Mouse (Mus musculus) embryo, embryonic 10.5 days (tissue): ENCODE measurements around the gene Olfr601.
"Not testable (repeated sequence)": the region's sequence is repeated elsewhere in the genome, so short reads cannot be mapped to it uniquely, and the experiment has no call there.

Experiments
- DNase-seq: peaks from one replicate; pipeline ENCODE4 v3.0.0-alpha.2; 2015; ENCODE audit warnings: low spot score

Olfr601 gene

GRCm38 (mm10) chr7:103362555-103362954, at the start of gene Olfr601:
Gene Olfr601 (minus strand): TSS chr7:103362655.
- DNase-seq = no peak

DNA sequence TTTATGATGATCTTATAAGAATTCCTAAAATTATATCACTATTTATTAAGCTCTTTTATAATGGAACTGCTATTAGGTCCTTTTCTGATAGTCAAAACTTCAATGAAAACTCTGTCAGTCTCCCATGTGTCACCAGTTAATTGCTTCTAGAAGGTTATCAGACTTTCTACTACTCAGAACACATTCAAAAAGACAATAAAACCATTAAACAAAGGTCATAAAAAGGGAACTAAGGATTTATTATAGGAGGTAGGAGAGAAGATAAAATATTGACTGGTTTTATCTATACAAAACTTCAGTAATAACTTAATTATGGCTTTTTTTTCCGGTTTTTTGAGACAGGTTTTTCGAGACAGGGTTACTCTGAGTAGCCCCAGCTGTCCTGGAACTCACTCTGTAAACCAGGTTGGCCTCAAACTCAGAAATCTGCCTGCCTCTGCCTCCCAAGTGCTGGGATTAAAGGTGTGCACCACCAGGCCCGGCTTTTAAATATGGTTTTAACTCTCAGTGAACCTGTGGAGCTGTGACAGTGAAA, 44.1 kb upstream of the Olfr601 start:
- not testable (repeated sequence) for DNase-seq

DNA sequence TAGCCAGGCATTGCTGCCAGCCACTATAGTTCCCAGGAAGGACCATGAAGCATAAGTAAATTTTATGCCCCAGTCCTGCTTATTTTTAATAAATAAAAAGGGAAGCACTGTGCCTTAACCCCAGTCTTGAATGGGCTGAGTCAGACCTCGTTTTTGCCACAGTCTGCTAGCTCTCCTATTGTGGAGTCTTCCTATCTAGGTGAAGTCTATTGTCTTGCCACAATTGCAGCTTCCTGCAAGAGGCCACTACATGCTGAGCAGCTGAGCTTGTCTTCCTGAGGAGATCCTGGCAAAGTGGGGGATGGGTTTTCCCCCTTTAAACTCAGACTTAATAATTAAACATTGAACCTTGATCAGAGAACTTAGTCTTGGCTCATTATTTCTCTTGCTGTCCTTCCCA, 36.5 kb upstream of the Olfr601 start:
- DNase-seq = no peak

GRCm38 (mm10) chr7:103397758-103398157, 35.3 kb upstream of the Olfr601 start:
- DNase-seq = no peak

GRCm38 (mm10) chr7:103386077-103386476, 23.6 kb upstream of the Olfr601 start, which contains the start of gene Olfr603:
Gene Olfr603 (minus strand): TSS chr7:103386177.
- no peak for DNase-seq

GRCm38 (mm10) chr7:103349569-103349968, 12.9 kb downstream of the Olfr601 start, which contains the start of gene Olfr600:
Gene Olfr600 (minus strand): TSS chr7:103349669.
- DNase-seq = no peak

- DNase-seq = no peak
Measured at GRCm38 (mm10) chr7:103335617-103336016, 26.8 kb downstream of the Olfr601 start, which contains the start of gene Olfr599. Gene Olfr599 (plus strand): TSS chr7:103335917.

GRCm38 (mm10) chr7:103323268-103323667, 39.2 kb downstream of the Olfr601 start, which contains the start of gene Olfr598:
Gene Olfr598 (plus strand): TSS chr7:103323568.
- no peak for DNase-seq

DNA sequence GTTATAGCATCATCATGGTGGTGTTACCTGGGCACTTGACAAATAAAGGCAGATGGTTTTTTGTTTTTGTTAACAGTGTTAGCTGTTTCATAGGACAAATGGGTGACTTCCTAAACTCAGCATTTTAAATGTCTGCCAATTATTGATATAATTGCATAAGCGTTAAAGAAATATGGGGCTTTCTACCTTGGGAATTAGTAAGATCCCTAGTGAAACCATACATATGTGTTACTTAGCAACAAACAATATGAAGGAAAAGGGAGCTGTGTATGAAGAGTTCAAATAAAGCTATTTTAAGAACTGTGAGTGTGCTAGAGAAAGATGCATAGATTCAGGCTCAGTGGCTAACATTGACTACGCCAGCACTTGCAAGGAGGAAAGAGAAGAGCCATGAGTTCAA, 46.4 kb downstream of the Olfr601 start, which contains the start of gene Olfr597:
Gene Olfr597, plus strand, starts transcription at position 301 of the 400 bp plus-strand sequence.
- not testable (repeated sequence) for DNase-seq
